Mouse (Mus musculus) liver, adult 2 months (tissue): ENCODE results near the gene Btbd2. TPM values are rescaled to one million over a fixed set of nuclear protein-coding genes. Genes with fewer than 3 reads are reported as not detected.
"Not testable (repeated sequence)": the region's sequence is repeated elsewhere in the genome, so short reads cannot be mapped to it uniquely, and the experiment has no call there.

Experiments used
- DNase-seq: peaks from one replicate; pipeline ENCODE4 v3.0.0-alpha.2; 2011; ENCODE audit warnings: low read depth, low spot score; ENCODE audit errors: extremely low read depth
- H3K27ac ChIP-seq: fragments of 200-500 bp; replicated peaks from 2 replicates; pipeline ENCODE4 v1.5.1; 2012; ENCODE audit warnings: low read depth, mild to moderate bottlenecking, control low read depth, inconsistent platforms, low read length; ENCODE audit not compliant: insufficient read depth
- H3K27me3 ChIP-seq: fragments of 200-500 bp; 2 replicates; pipeline ENCODE4 v1.6.1; 2012; ENCODE audit warnings: mild to moderate bottlenecking, moderate library complexity, low read length, inconsistent platforms; ENCODE audit not compliant: control insufficient read depth, insufficient read depth
- H3K36me3 ChIP-seq: fragments of 200-500 bp; 2 replicates; pipeline ENCODE4 v1.6.1; 2012; ENCODE audit warnings: low read length, inconsistent platforms; ENCODE audit not compliant: control insufficient read depth, insufficient read depth
- H3K4me1 ChIP-seq: fragments of 200-500 bp; 2 replicates; pipeline ENCODE4 v1.6.1; 2011; ENCODE audit warnings: low read length; ENCODE audit not compliant: control insufficient read depth, insufficient read depth
- H3K4me3 ChIP-seq: fragments of 200-500 bp; 2 replicates; pipeline ENCODE4 v1.5.1; 2011; ENCODE audit warnings: low read depth, mild to moderate bottlenecking, control low read depth, low read length, moderate library complexity; ENCODE audit not compliant: insufficient read depth
- H3K79me2 ChIP-seq: fragments of 200-500 bp; 2 replicates; pipeline ENCODE4 v1.6.1; 2012; ENCODE audit warnings: inconsistent platforms, mild to moderate bottlenecking, low read length, moderate library complexity; ENCODE audit not compliant: control insufficient read depth, insufficient read depth
- H3K9ac ChIP-seq: fragments of 200-500 bp; 2 replicates; pipeline ENCODE4 v1.6.1; 2012; ENCODE audit warnings: low read depth, mild to moderate bottlenecking, control low read depth, inconsistent platforms, low read length
- CTCF ChIP-seq: fragments of 200-500 bp; IDR thresholded peaks from 2 replicates; pipeline ENCODE4 v1.5.1; 2011; ENCODE audit warnings: low read depth, low read length, control low read depth
- POLR2A ChIP-seq: fragments of 200-500 bp; IDR thresholded peaks from 2 replicates; pipeline ENCODE4 v1.6.1; 2011; ENCODE audit warnings: low read length, control low read depth; ENCODE audit not compliant: insufficient read depth; ENCODE audit errors: extremely low read depth
- WGBS: fragments of 180-500 bp; shearing (Covaris S2); methylation state at CpG from one replicate; pipeline ENCODE4 v1.1.7; 2018; 5-methylcytosine and 5-hydroxymethylcytosine counted together
- polyA plus RNA-seq: library from polyadenylated mRNA; depleted of rRNA; stranded (reverse); fragments of >200 nt; gene quantifications from 2 replicates; pipeline ENCODE4 v1.2.3, GENCODE M21; 2012
- total RNA-seq: library from RNA; depleted of rRNA; stranded (reverse); fragments of >200 nt; gene quantifications from 2 replicates; pipeline ENCODE4 v1.2.3, GENCODE M21; 2014

The Btbd2 gene
- total and polyA plus RNA-seq, 2 experiments, result 16.2 to 36.1 TPM

GRCm38 (mm10) chr10:80655406-80656129 lies 1.3 kb downstream of the Btbd2 start:
- TF ChIP-seq CTCF (no peak), POLR2A (no peak)
- H3K79me2 ChIP-seq, result peaks cover 20% of the 10 kb centered on the region; the same call in 1 of the 2 replicates
- H3K36me3 ChIP-seq, result no peaks in the 10 kb centered on the region
- H3K27ac ChIP-seq, result no peak overlapping the region
- no peak for DNase-seq
- peak overlapping the region; percentile 78 for H3K4me3 ChIP-seq
- no peaks in the 10 kb centered on the region for H3K27me3 ChIP-seq
- 5% methylated on average over 12 of the region's 12 CpGs for WGBS
- peaks cover 8% of the 10 kb centered on the region for H3K4me1 ChIP-seq
- H3K9ac ChIP-seq, result peak overlapping the region; percentile 91

- DNase-seq, result no peak
- H3K27ac ChIP-seq, result no peak overlapping the region
- peaks cover 8% of the 10 kb centered on the region for H3K4me1 ChIP-seq
- TF ChIP-seq CTCF (no peak), POLR2A (no peak)
- WGBS, result 71% methylated on average over 6 of the region's 6 CpGs
- H3K27me3 ChIP-seq, result no peaks in the 10 kb centered on the region
- H3K36me3 ChIP-seq, result no peaks in the 10 kb centered on the region
- no peak overlapping the region for H3K9ac ChIP-seq
- H3K4me3 ChIP-seq, result no peak overlapping the region
- peaks cover 20% of the 10 kb centered on the region; the same call in 1 of the 2 replicates for H3K79me2 ChIP-seq
These were observed 2.0 kb downstream of the Btbd2 start for GRCm38 (mm10) chr10:80654866-80655265.

- DNase-seq, result no peak
- TF ChIP-seq POLR2A (no peak), CTCF (no peak)
- no peak overlapping the region for H3K27ac ChIP-seq
- peaks cover 8% of the 10 kb centered on the region for H3K4me1 ChIP-seq
- no peak overlapping the region for H3K4me3 ChIP-seq
- H3K36me3 ChIP-seq, result no peaks in the 10 kb centered on the region
- H3K79me2 ChIP-seq, result peaks cover 20% of the 10 kb centered on the region; the same call in 1 of the 2 replicates
- H3K9ac ChIP-seq, result no peak overlapping the region
- no peaks in the 10 kb centered on the region for H3K27me3 ChIP-seq
- WGBS, result 85% methylated on average over 6 of the region's 6 CpGs
These were observed 3.6 kb downstream of the Btbd2 start for GRCm38 (mm10) chr10:80653156-80653720.

GRCm38 (mm10) chr10:80650392-80650791 lies 6.5 kb downstream of the Btbd2 start:
- Histone ChIP-seq H3K9ac (no peak overlapping the region), H3K79me2 (peaks cover 12% of the 10 kb centered on the region; the same call in 1 of the 2 replicates), H3K4me3 (no peak overlapping the region), H3K27ac (no peak overlapping the region), H3K36me3 (no peaks in the 10 kb centered on the region), H3K27me3 (no peaks in the 10 kb centered on the region), H3K4me1 (peaks cover 2% of the 10 kb centered on the region; the same call in 1 of the 2 replicates)
- no peak for DNase-seq
- WGBS, result 94% methylated on average over 10 of the region's 10 CpGs
- TF ChIP-seq CTCF, result no peak
- no peak for TF ChIP-seq POLR2A

- H3K36me3 ChIP-seq, H3K9ac ChIP-seq, H3K4me3 ChIP-seq, H3K79me2 ChIP-seq, H3K4me1 ChIP-seq, DNase-seq, H3K27me3 ChIP-seq, H3K27ac ChIP-seq: not testable (repeated sequence)
- 94% methylated on average over 6 of the region's 6 CpGs for WGBS
These were observed 7.0 kb downstream of the Btbd2 start for GRCm38 (mm10) chr10:80649910-80650309.

GRCm38 (mm10) chr10:80646936-80647335 lies 9.9 kb downstream of the Btbd2 start:
- Histone ChIP-seq H3K79me2 (no peaks in the 10 kb centered on the region), H3K27ac (no peak overlapping the region), H3K27me3 (no peaks in the 10 kb centered on the region), H3K36me3 (peaks cover 2% of the 10 kb centered on the region; the same call in 1 of the 2 replicates), H3K4me3 (no peak overlapping the region), H3K4me1 (no peaks in the 10 kb centered on the region), H3K9ac (no peak overlapping the region)
- TF ChIP-seq CTCF (no peak), POLR2A (no peak)
- DNase-seq, result peak; percentile 68
- 55% methylated on average over 10 of the region's 10 CpGs for WGBS
